Mouse (Mus musculus): Measurements from ENCODE around the gene Slc2a8. TPM values are rescaled to one million over a fixed set of nuclear protein-coding genes. Genes with fewer than 3 reads are reported as not detected.
"Not testable (repeated sequence)": the region's sequence is repeated elsewhere in the genome, so short reads cannot be mapped to it uniquely, and the experiment has no call there.

Gene Slc2a8
- 10 to 100 TPM in 1 of 2 experiments, 1 to 10 TPM in 1; 8.1 to 11.2 TPM for total RNA-seq (2021)
- long read RNA-seq, experiment 1, transcript Slc2a8-201 (10 exons, 2,108 nt): major isoform, 15 of 33 reads
- long read RNA-seq, experiment 1, partial matches to known transcripts: 2 of 33 reads
- long read RNA-seq, experiment 1, other reads (novel, unspliced or antisense): 16 of 33 reads
- long read RNA-seq, experiment 2, transcript Slc2a8-201 (10 exons, 2,108 nt): major isoform, 14 of 37 reads
- long read RNA-seq, experiment 2, partial matches to known transcripts: 2 of 37 reads
- long read RNA-seq, experiment 2, other reads (novel, unspliced or antisense): 19 of 37 reads

DNA sequence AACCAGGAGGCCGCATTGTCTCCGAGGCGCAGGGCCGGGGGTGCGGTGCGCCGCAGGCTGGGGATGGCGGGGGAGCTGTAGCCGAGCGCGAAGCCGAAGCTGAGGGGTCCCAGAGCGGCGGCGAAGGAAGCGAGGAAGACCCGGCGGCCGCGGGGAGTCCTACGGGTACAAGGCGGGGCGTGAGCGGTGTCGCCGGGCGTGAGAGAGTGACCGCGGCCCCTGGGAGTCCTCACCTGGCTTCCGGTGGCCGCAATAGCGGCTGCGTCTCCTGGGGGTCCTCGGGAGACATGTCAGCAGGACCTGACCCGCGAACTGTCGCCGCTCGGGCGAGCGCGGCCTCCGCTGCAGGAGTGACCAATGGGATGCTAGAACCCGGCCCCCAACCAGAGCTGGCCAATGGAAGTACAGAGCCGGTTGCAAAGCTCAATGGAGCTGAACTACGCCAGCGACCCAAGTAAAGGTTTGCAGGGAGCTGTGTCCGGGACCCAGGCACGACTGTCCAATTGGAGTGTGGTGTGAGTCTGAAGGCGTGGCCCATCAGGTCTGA is at the start of gene Slc2a8:
Gene Slc2a8, minus strand, starts transcription at position 359 of the 547 bp plus-strand sequence.
- no peak for TF ChIP-seq CTCF (IDR thresholded peaks at IDR 0.05)
- intact Hi-C loops (cut with DNase I): loop anchor here (5.0 to 10.0 kb wide), 2 partner anchors 151 to 363 kb away; partner anchors contain the start of gene Garnl3
- peak; percentile 95 for DNase-seq
- peak within 1 kb of the TSS; percentile 91 for H3K4me3 ChIP-seq
- peak within 1 kb of the TSS; percentile 92 for H3K27ac ChIP-seq

DNA sequence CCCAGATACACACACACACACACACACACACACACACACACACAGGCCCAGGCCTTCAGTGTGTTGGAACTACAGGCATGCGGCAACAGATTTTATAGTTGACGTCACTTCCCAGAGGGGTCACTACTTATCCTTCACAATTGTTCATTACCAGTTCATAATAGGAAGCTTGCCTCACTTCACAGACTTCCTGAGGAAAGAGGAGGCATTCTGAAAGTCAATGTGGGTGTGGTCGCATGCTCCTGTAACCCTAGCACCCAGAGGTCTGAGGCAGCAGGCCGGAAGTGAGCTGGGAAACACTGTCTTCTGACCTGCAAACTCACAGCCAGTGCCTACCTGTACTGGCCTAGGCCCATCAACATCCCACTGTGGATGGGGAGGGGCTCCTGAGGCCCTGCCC is 43.2 kb upstream of the Slc2a8 start:
- H3K27ac ChIP-seq: no peak overlapping the region
- intact Hi-C loops (cut with DNase I): no loop called here

DNA sequence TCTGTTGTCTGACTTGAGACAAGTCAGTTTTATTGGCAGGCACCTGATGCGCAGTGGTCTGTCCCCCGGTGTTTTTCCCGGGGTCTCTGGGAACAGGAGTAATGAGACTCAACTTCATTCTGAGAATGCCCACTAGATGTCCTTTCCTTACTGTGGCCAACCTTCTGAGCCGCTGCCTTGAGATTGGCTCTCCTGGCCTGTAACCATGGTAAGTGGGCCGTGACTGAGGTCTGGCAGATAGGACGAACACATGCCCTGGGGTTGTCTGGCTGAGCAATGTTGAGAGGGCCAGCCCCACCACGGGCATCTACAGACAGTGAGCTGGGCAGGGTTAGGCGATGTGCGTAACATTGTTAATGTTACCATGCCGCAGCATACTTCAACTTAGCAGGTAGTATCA is 42.7 kb upstream of the Slc2a8 start:
- no peak for DNase-seq
- Histone ChIP-seq H3K4me3 (no peak overlapping the region), H3K27ac (no peak overlapping the region)
- no peak for TF ChIP-seq CTCF (IDR thresholded peaks at IDR 0.05)
- intact Hi-C loops (cut with DNase I): no loop called here

More for the DNA sequence above, 43.2 kb upstream of the Slc2a8 start:
- H3K4me3 ChIP-seq: no peak overlapping the region
- TF ChIP-seq CTCF (IDR thresholded peaks at IDR 0.05): no peak
- no peak for DNase-seq

DNA sequence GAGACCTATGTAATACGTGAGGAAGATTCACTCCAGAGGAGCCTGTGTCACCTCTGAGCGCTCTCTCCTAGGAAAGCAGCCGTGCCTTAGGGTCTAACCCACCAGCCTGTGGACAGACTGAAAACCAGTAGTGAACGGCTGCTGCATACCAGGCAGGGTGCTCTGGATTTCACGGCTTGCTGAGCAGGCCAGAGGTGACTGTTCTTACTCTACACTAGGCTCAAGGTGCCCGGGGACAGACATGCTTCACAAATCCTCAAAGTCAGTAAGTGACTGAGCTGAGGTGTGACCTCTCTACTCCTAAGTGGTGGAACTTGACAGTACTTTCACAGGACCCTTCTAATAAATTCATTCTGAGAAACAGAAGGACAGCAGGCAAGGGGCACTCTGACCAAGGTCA is 41.0 kb upstream of the Slc2a8 start:
- DNase-seq: no peak
- H3K4me3 ChIP-seq: no peak overlapping the region
- intact Hi-C loops (cut with DNase I): no loop called here
- no peak overlapping the region for H3K27ac ChIP-seq
- no peak for TF ChIP-seq CTCF (IDR thresholded peaks at IDR 0.05)

DNA sequence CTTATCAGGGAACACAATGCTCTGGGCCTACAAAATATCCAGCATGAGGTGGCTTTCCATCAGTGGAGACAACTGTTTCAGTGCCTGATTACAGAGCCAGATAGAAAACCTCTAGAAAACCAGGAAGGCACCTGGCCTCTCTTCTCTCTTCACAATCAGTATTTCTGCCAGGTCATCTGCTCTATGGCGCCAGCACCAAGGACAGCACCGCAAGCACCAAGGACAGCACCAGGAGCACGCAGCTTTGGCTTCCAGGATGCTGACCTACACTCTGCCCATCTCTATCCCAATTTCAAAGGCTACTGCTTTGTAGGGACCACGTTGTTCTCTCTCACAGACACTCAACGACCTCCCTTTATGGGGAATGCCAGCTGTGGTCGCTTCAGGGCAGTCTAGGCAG is 36.1 kb upstream of the Slc2a8 start:
- no peak overlapping the region for H3K27ac ChIP-seq
- TF ChIP-seq CTCF (IDR thresholded peaks at IDR 0.05): no peak
- no peak overlapping the region for H3K4me3 ChIP-seq
- intact Hi-C loops (cut with DNase I): no loop called here
- DNase-seq: peak; percentile 63

DNA sequence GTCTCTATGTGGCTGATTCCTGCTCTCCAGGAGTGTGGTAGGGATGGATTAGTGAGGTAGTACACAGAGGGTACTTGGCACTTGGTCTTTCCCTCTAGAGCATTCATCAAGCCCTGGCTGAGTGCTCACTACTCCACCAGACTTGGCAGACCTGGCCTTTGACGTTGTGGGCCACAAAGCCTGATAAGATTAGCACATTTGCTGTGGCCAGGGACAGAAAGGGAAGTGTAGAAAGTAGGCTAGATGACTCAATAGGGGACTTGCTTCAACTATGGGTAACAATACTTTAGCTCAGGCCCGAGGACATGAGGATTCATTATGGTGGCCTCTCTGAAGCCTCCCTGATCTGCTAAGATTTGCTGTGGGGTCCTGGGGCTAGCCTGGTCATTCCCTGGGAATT is 35.3 kb upstream of the Slc2a8 start:
- intact Hi-C loops (cut with DNase I): no loop called here
- no peak for TF ChIP-seq CTCF (IDR thresholded peaks at IDR 0.05)
- DNase-seq: no peak
- no peak overlapping the region for H3K4me3 ChIP-seq
- no peak overlapping the region for H3K27ac ChIP-seq

DNA sequence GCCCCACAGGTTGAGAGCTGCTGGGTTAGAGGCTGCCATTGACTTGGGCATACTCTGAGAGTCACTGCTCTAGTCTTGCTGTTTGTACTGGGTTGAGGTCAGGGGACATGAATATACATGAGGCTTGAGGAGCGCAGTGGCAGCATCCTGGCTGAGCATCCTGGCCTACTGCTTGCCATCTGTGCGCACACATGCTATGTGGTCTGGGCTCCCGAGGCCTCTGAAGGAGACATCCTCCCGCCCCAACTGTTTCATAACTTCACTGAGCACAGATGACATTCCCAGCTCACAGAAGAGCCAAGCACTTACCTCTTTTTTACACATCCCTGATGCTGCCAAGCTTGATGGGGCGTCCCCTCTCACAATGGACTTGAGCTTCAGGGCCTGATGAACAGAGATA is 33.0 kb upstream of the Slc2a8 start:
- H3K4me3 ChIP-seq: no peak overlapping the region
- intact Hi-C loops (cut with DNase I): no loop called here
- DNase-seq: no peak
- H3K27ac ChIP-seq: no peak overlapping the region
- TF ChIP-seq CTCF (IDR thresholded peaks at IDR 0.05): no peak

DNA sequence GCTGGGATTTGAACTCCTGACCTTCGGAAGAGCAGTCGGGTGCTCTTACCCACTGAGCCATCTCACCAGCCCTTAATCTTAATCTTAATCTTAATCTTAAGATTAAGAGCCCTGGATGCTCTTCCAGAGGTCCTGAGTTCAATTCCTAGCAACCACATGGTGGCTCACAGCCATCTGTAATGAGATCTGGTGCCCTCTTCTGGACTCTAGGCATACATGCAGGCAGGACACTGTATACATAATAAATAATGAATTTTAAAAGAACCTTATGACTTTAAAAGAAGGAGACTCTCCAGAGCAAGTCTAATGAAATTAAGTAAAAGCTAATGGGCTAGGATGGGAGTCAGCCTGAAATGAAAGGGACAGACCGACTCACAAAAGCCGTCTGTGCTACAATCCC is 27.2 kb upstream of the Slc2a8 start:
- intact Hi-C loops (cut with DNase I); H3K27ac ChIP-seq; H3K4me3 ChIP-seq; DNase-seq: not testable (repeated sequence)
- peak; percentile 55 for TF ChIP-seq CTCF (IDR thresholded peaks at IDR 0.05)

DNA sequence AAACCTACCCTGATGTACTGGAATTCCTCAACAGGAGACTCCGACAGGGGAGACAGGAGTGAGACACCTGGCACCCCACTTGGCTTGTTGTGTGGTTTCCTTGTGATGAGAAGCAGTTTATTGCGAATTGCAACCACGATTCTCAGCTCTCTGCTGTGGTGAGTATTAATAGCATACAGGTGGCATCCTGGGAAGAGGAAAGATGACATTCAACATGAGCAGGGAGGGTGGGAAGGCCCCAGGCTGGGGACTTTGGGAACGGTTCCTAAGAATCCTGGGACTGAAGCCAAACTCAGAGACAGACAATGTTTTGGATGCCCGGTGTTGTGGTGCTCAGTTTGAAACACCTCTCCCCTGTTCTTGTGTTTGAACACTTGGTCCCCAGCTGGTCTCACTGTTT is 23.2 kb upstream of the Slc2a8 start:
- H3K27ac ChIP-seq: no peak overlapping the region
- no peak for TF ChIP-seq CTCF (IDR thresholded peaks at IDR 0.05)
- no peak for DNase-seq
- intact Hi-C loops (cut with DNase I): no loop called here
- no peak overlapping the region for H3K4me3 ChIP-seq

DNA sequence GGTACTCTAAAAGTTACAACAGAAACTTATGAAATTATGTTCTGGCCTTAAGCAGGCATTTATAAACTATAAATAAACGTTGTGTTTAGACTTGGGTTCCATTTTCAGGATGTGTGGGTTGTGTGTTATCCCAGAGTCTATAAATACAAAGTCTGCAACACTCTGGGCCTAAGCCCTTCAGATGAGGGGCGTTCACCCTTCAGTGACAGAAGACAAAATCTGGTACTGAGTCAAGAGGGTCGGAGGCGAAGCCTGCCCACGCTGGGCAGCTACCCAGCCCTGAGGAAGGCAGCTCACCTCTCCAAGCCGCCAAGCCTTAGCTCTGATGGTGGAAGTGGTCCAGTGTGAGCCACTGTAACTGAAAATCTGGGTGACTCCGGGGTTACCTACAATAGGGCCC is 20.3 kb upstream of the Slc2a8 start:
- Histone ChIP-seq H3K27ac (no peak overlapping the region), H3K4me3 (no peak overlapping the region)
- no peak for DNase-seq
- intact Hi-C loops (cut with DNase I): no loop called here
- no peak for TF ChIP-seq CTCF (IDR thresholded peaks at IDR 0.05)

DNA sequence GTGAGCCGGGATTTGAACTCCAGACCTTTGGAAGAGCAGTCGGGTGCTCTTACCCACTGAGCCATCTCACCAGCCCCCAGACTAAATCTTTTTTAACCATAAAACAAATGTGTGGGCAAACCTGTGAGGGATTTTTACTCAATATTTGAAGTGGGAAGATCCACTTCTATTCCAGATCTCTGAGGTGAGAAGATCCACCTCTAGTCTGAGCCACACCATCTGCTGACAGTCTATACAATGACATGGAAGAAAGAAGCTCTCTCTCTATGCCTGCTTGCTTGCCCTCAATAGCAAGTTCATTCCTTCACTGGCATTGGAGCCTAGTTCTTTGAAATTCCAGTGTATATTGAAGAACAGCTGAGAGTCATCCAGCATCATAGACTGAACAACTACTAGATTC is 17.9 kb upstream of the Slc2a8 start:
- DNase-seq: no peak
- intact Hi-C loops (cut with DNase I): no loop called here
- no peak overlapping the region for H3K27ac ChIP-seq
- TF ChIP-seq CTCF (IDR thresholded peaks at IDR 0.05): no peak
- no peak overlapping the region for H3K4me3 ChIP-seq

DNA sequence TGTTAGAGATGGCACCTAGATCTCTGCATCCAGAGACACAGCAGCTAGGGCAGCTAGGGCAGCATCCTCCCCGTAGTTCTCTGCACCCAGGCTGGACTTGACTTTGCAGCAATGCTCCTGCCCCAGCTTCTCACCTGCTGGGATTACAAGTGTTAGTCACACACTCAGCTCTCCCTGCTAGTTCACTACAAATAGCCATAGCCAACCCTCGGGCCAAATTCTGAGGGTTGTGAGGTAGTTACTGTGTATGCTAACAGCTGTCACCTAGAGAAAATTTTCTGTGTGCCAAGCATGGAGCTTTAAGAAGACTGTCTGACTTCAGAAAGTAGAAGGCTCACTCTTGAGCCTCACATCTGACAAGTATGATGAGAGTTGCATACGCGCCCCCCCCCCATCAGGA is 15.9 kb upstream of the Slc2a8 start:
- intact Hi-C loops (cut with DNase I): no loop called here
- DNase-seq: no peak
- no peak overlapping the region for H3K4me3 ChIP-seq
- no peak for TF ChIP-seq CTCF (IDR thresholded peaks at IDR 0.05)
- H3K27ac ChIP-seq: no peak overlapping the region

DNA sequence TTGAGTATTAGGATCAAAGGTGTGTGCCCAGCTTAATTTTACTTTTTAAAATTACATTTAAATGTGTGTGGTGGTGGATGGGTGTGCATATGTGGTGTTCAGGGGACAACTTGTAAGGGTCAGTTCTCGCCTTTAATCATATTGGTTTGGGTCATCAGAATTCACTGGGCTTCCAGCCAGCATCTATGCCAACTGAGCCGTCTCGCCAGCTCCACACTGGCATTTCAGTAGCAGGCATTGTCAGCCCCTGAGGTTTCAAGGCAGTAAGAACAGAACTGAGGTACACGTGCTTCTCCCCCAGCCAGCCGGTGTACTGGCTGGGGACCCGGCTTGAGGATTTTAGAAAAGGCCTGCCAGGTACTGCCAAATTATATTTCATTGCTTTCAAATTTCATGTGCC is 15.2 kb upstream of the Slc2a8 start:
- intact Hi-C loops (cut with DNase I): no loop called here
- Histone ChIP-seq H3K4me3 (no peak overlapping the region), H3K27ac (no peak overlapping the region)
- no peak for TF ChIP-seq CTCF (IDR thresholded peaks at IDR 0.05)
- no peak for DNase-seq

DNA sequence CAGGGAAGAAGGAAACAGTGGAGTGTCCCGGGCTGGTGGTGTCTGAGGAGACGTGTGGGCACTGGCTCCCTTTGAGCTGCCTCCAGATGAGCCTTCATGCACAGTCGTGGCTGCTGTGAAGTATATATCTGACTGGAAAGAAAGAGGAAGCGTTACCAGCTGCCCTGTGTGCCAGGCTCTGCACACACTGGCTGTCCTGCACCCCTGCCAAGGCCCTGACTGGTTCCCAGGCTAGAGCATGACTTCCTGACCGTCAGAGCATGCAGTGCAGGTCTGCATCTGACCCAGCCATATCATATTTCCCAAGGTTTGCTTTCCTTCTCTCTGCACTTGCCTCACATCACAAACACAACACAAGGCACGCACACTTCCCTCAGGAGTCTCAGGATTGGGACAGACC is 10.2 kb upstream of the Slc2a8 start:
- DNase-seq: no peak
- intact Hi-C loops (cut with DNase I): loop anchor here (5.0 kb wide), 1 partner anchor 410 kb away; no protein-coding TSS in a partner anchor
- Histone ChIP-seq H3K27ac (no peak overlapping the region), H3K4me3 (no peak overlapping the region)
- no peak for TF ChIP-seq CTCF (IDR thresholded peaks at IDR 0.05)

All from gastrocnemius, adult 2 months (tissue).